Mouse (Mus musculus) kidney, embryonic 15.5 days (tissue): ENCODE measurements at regions not wholly inside any gene's neighbourhood (a gene's known extent, or its start where the extent isn't known, plus 50 kb on each side); places are given as distances from the start of the nearest gene placed in this dataset.
"Not testable (repeated sequence)": the region's sequence is repeated elsewhere in the genome, so short reads cannot be mapped to it uniquely, and the experiment has no call there.

Experiments
- ATAC-seq: fragments of 200-750 bp; cut with Nextera tagmentation; replicated peaks from 2 replicates; pipeline ENCODE4 v1.8.0; 2017; ENCODE audit warnings: moderate TSS enrichment; ENCODE audit not compliant: low FRiP score
- H3K27ac ChIP-seq: fragments of 300-500 bp; sonication (generic); 2 replicates; pipeline ENCODE4 v1.5.1; 2015; ENCODE audit warnings: mild to moderate bottlenecking, inconsistent platforms
- H3K27me3 ChIP-seq: fragments of 300-500 bp; sonication (generic); 2 replicates; pipeline ENCODE4 v1.6.1; 2015; ENCODE audit warnings: inconsistent platforms
- H3K36me3 ChIP-seq: fragments of 300-500 bp; sonication (generic); 2 replicates; pipeline ENCODE4 v1.6.1; 2015; ENCODE audit warnings: inconsistent platforms
- H3K4me1 ChIP-seq: fragments of 300-500 bp; sonication (generic); 2 replicates; pipeline ENCODE4 v1.6.1; 2015; ENCODE audit warnings: inconsistent platforms
- H3K4me2 ChIP-seq: fragments of 300-500 bp; sonication (generic); 2 replicates; pipeline ENCODE4 v1.6.1; 2015; ENCODE audit warnings: moderate library complexity, mild to moderate bottlenecking, inconsistent platforms
- H3K4me3 ChIP-seq: fragments of 300-500 bp; sonication (generic); replicated peaks from 2 replicates; pipeline ENCODE4 v1.5.1; 2015; ENCODE audit warnings: mild to moderate bottlenecking, inconsistent platforms
- H3K9ac ChIP-seq: fragments of 300-500 bp; sonication (generic); 2 replicates; pipeline ENCODE4 v1.6.1; 2015; ENCODE audit warnings: mild to moderate bottlenecking, inconsistent platforms
- H3K9me3 ChIP-seq: fragments of 300-500 bp; sonication (generic); replicated peaks from 2 replicates; pipeline ENCODE4 v1.6.1; 2016; ENCODE audit warnings: inconsistent platforms
- WGBS: fragments of 180-500 bp; shearing (Covaris S2); methylation state at CpG from one replicate; pipeline ENCODE4 v1.1.7; 2015; ENCODE audit warnings: mixed read lengths; 5-methylcytosine and 5-hydroxymethylcytosine counted together

GRCm38 (mm10) chr12:17852138-17852537 lies 161.5 kb downstream of the Hpcal1 start:
- not testable (repeated sequence) for H3K27ac ChIP-seq, H3K4me1 ChIP-seq, H3K4me2 ChIP-seq, H3K36me3 ChIP-seq, ATAC-seq, H3K27me3 ChIP-seq, H3K9ac ChIP-seq, H3K9me3 ChIP-seq, H3K4me3 ChIP-seq
- 50% methylated on average over 3 of the region's 3 CpGs for WGBS

GRCm38 (mm10) chr12:17872491-17872890 lies 181.8 kb downstream of the Hpcal1 start:
- H3K4me1 ChIP-seq, H3K27me3 ChIP-seq, H3K27ac ChIP-seq, ATAC-seq, H3K4me3 ChIP-seq, H3K4me2 ChIP-seq, H3K9ac ChIP-seq, H3K9me3 ChIP-seq, H3K36me3 ChIP-seq: not testable (repeated sequence)
- 54% methylated on average over 6 of the region's 6 CpGs for WGBS

- peak overlapping the region; percentile 88 for H3K9ac ChIP-seq
- no peaks in the 10 kb centered on the region; the same call in none of the 2 replicates for H3K9me3 ChIP-seq
- H3K4me1 ChIP-seq: no peaks in the 10 kb centered on the region
- peak overlapping the region; percentile 91 for H3K4me3 ChIP-seq
- peak overlapping the region; percentile 66 for H3K4me2 ChIP-seq
- ATAC-seq: peak; percentile 100
- WGBS: under 1% methylated on average over 59 of the region's 59 CpGs
- H3K27me3 ChIP-seq: no peaks in the 10 kb centered on the region
- peak overlapping the region; percentile 90 for H3K27ac ChIP-seq
- H3K36me3 ChIP-seq: no peaks in the 10 kb centered on the region
Observed at GRCm38 (mm10) chr12:17881371-17882116, 190.9 kb downstream of the Hpcal1 start.

GRCm38 (mm10) chr12:17882117-17883116 lies 191.8 kb downstream of the Hpcal1 start:
- peak overlapping the region; percentile 90 for H3K27ac ChIP-seq
- not testable (repeated sequence) for H3K4me1 ChIP-seq, ATAC-seq, H3K9me3 ChIP-seq, H3K36me3 ChIP-seq, H3K27me3 ChIP-seq
- H3K9ac ChIP-seq: peak overlapping the region; percentile 88
- 2% methylated on average over 61 of the region's 65 CpGs for WGBS
- peak overlapping the region; percentile 91 for H3K4me3 ChIP-seq
- peak overlapping the region; percentile 66 for H3K4me2 ChIP-seq

- not testable (repeated sequence) for ATAC-seq, H3K27me3 ChIP-seq, H3K9ac ChIP-seq, H3K4me1 ChIP-seq, H3K4me3 ChIP-seq, H3K4me2 ChIP-seq, H3K27ac ChIP-seq
- Histone ChIP-seq H3K36me3 (peaks cover 50% of the 10 kb centered on the region), H3K9me3 (peaks cover 42% of the 10 kb centered on the region)
- WGBS: 95% methylated on average over 6 of the region's 6 CpGs
Observed at GRCm38 (mm10) chr12:17891663-17892310, 201.1 kb downstream of the Hpcal1 start.

- not testable (repeated sequence) for H3K9ac ChIP-seq, H3K4me1 ChIP-seq, H3K4me2 ChIP-seq, H3K27me3 ChIP-seq, ATAC-seq, H3K4me3 ChIP-seq, H3K27ac ChIP-seq
- peaks cover 12% of the 10 kb centered on the region; the same call in 1 of the 2 replicates for H3K9me3 ChIP-seq
- WGBS: 100% methylated on average over 3 of the region's 3 CpGs
- H3K36me3 ChIP-seq: peaks cover 25% of the 10 kb centered on the region
Observed at GRCm38 (mm10) chr12:17913058-17913457, 222.4 kb downstream of the Hpcal1 start.
